Mouse (Mus musculus) limb, embryonic 11.5 days (tissue): ENCODE data around the gene Dnah3. TPM values are rescaled to one million over a fixed set of nuclear protein-coding genes. Genes with fewer than 3 reads are reported as not detected.

Experiments used
- ATAC-seq: fragments of 200-750 bp; cut with Nextera tagmentation; 2 replicates; pipeline ENCODE4 v1.8.0; 2017; ENCODE audit warnings: low read depth; ENCODE audit not compliant: insufficient number of reproducible peaks, low FRiP score, low TSS enrichment
- DNase-seq: peaks from one replicate; pipeline ENCODE4 v3.0.0-alpha.2; 2015; ENCODE audit warnings: low spot score
- H3K27ac ChIP-seq: fragments of 300-500 bp; sonication (generic); replicated peaks from 2 replicates; pipeline ENCODE4 v1.5.1; 2014; ENCODE audit warnings: low read depth, mild to moderate bottlenecking, low read length
- H3K27me3 ChIP-seq: fragments of 300-500 bp; sonication (generic); 2 replicates; pipeline ENCODE4 v1.6.1; 2014; ENCODE audit warnings: mild to moderate bottlenecking, low read length, mixed read lengths; ENCODE audit not compliant: control insufficient read depth, insufficient read depth
- H3K36me3 ChIP-seq: fragments of 300-500 bp; sonication (generic); 2 replicates; pipeline ENCODE4 v1.6.1; 2014; ENCODE audit warnings: mild to moderate bottlenecking, low read length, moderate library complexity, mixed read lengths; ENCODE audit not compliant: control insufficient read depth, insufficient read depth
- H3K4me1 ChIP-seq: fragments of 300-500 bp; sonication (generic); 2 replicates; pipeline ENCODE4 v1.6.1; 2014; ENCODE audit warnings: low read length, mixed read lengths; ENCODE audit not compliant: control insufficient read depth, insufficient read depth
- H3K4me2 ChIP-seq: fragments of 300-500 bp; sonication (generic); 2 replicates; pipeline ENCODE4 v1.6.1; 2014; ENCODE audit warnings: low read depth, mild to moderate bottlenecking, moderate library complexity; ENCODE audit not compliant: severe bottlenecking
- H3K4me3 ChIP-seq: fragments of 300-500 bp; sonication (generic); 2 replicates; pipeline ENCODE4 v1.5.1; 2014; ENCODE audit warnings: low read depth, low read length
- H3K9ac ChIP-seq: fragments of 300-500 bp; sonication (generic); 2 replicates; pipeline ENCODE4 v1.6.1; 2014; ENCODE audit warnings: mild to moderate bottlenecking, low read length
- H3K9me3 ChIP-seq: fragments of 300-500 bp; sonication (generic); 2 replicates; pipeline ENCODE4 v1.6.1; 2016; ENCODE audit warnings: low read length; ENCODE audit not compliant: control insufficient read depth
- WGBS: fragments of 180-500 bp; shearing (Covaris S2); extraction: QIAGEN DNeasy Blood & Tissue Kit; methylation state at CpG from one replicate; pipeline ENCODE4 v1.1.7; 2014; 5-methylcytosine and 5-hydroxymethylcytosine counted together
- polyA plus RNA-seq: library from polyadenylated mRNA; unstranded; fragments of >200 nt; fragmentation: Nextera tagmentation; extraction: Ambion mirVana; gene quantifications from 2 replicates; pipeline ENCODE4 v1.2.1, GENCODE M21; 2014

The Dnah3 gene
- polyA plus RNA-seq, 1 experiment from 2014 or later, result not detected

DNA sequence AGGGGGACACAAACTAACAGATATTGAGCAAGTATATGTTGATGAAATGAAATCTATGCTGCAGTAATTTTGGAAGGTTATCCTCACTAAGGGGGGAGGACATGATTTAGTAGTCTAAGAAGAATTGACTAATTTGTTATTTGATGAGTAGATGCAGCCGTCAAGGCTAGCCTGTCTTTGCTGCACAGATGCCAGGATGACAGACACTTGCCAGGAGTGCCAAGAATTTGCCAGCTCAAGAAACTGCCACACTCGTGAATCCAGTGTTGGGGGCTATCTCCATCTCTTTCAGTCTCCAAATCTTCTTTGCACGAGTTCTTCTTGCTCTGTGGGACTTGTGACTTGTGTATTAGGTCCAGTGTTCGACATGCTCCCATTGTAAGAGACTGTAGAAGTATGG lies 136.0 kb downstream of the Dnah3 start:
- WGBS, result 73% methylated on average over 4 of the region's 4 CpGs
- Histone ChIP-seq H3K36me3 (no peaks in the 10 kb centered on the region), H3K27ac (no peak overlapping the region), H3K9ac (no peak overlapping the region), H3K4me1 (no peaks in the 10 kb centered on the region), H3K4me2 (no peak overlapping the region), H3K4me3 (no peak overlapping the region), H3K9me3 (no peaks in the 10 kb centered on the region), H3K27me3 (no peaks in the 10 kb centered on the region)
- DNase-seq (no peak), ATAC-seq (no peak)

GRCm38 (mm10) chr7:119957421-119957820 lies 137.7 kb downstream of the Dnah3 start:
- Histone ChIP-seq H3K36me3 (no peaks in the 10 kb centered on the region), H3K9me3 (no peaks in the 10 kb centered on the region), H3K4me1 (no peaks in the 10 kb centered on the region), H3K27me3 (no peaks in the 10 kb centered on the region), H3K4me3 (no peak overlapping the region), H3K27ac (no peak overlapping the region), H3K9ac (no peak overlapping the region), H3K4me2 (no peak overlapping the region)
- DNase-seq (no peak), ATAC-seq (no peak)

- Histone ChIP-seq H3K27ac (no peak overlapping the region), H3K27me3 (no peaks in the 10 kb centered on the region), H3K4me1 (no peaks in the 10 kb centered on the region), H3K36me3 (no peaks in the 10 kb centered on the region), H3K9ac (no peak overlapping the region), H3K9me3 (no peaks in the 10 kb centered on the region), H3K4me2 (no peak overlapping the region), H3K4me3 (no peak overlapping the region)
- no peak for ATAC-seq
- DNase-seq, result no peak
- 94% methylated on average over 1 of the region's 1 CpGs for WGBS
Measured at GRCm38 (mm10) chr7:119954047-119954446, 141.0 kb downstream of the Dnah3 start.

DNA sequence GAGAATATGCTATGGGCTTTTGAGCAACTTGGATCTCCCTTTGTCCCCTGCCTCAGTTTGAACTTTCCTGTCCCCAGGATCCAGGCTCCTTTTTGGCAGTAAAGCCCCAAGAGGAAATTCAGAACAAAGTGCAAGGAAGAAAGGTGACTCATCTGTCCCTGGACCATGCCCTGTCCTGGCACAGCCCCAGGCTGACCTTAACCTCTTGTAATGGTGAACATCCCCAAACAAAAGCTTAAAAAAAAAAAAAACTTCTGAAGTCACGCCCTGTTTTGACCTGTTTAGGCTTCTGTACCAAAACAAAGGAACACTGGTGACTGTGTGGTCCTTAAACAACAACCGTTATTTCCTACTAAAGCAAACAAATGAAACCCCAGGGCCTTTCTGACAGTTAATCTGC lies 153.5 kb downstream of the Dnah3 start:
- H3K4me2 ChIP-seq, result no peak overlapping the region
- 58% methylated on average over 2 of the region's 2 CpGs for WGBS
- H3K27me3 ChIP-seq, result no peaks in the 10 kb centered on the region
- H3K4me3 ChIP-seq, result no peak overlapping the region
- no peaks in the 10 kb centered on the region for H3K4me1 ChIP-seq
- H3K36me3 ChIP-seq, result no peaks in the 10 kb centered on the region
- H3K9me3 ChIP-seq, result no peaks in the 10 kb centered on the region
- DNase-seq, result no peak
- H3K27ac ChIP-seq, result no peak overlapping the region
- no peak for ATAC-seq
- no peak overlapping the region for H3K9ac ChIP-seq

DNA sequence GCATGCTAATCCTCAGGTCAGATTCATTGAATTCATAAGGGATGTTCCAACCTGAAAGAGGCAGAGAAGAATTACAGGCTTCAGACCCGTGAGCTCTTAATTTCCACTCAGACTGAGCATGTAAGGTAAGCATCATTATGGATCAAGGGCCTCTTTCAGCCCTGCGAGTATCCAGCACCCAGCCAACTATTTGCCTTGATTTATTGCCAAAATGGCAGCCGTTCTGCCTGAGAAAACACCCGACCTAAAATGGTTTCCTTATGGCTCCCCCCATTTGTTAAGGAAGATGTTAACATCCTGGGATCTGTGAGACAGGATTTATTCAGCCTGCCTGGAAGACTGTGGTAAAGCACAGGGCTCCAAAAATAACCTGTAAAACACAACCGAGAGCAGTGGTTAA lies 158.0 kb downstream of the Dnah3 start:
- no peaks in the 10 kb centered on the region for H3K36me3 ChIP-seq
- H3K4me2 ChIP-seq, result no peak overlapping the region
- H3K4me1 ChIP-seq, result no peaks in the 10 kb centered on the region
- no peaks in the 10 kb centered on the region for H3K9me3 ChIP-seq
- H3K4me3 ChIP-seq, result no peak overlapping the region
- no peak for ATAC-seq
- 55% methylated on average over 5 of the region's 5 CpGs for WGBS
- H3K9ac ChIP-seq, result no peak overlapping the region
- no peak for DNase-seq
- no peak overlapping the region for H3K27ac ChIP-seq
- no peaks in the 10 kb centered on the region for H3K27me3 ChIP-seq

DNA sequence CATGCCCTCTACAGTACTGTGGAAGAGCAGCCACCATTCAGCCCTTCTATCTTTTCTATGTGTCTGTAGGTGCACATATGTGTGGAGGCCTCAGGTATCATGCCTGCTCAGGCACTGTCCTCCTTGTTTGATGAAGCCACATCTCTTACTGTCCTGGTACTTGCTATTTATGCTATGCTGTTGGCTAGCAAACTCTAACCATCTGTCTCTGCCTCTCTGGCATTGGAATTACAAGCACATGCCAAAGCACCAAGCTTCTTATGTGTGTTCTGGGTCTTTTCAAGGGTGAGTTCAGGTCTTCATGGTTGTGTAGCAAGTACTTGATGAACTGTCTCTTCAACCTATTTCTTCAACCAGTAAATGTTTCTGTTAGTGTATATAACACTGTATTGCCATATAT lies 158.8 kb downstream of the Dnah3 start:
- Histone ChIP-seq H3K27ac (no peak overlapping the region), H3K4me2 (no peak overlapping the region), H3K4me1 (no peaks in the 10 kb centered on the region), H3K36me3 (no peaks in the 10 kb centered on the region), H3K27me3 (no peaks in the 10 kb centered on the region), H3K9me3 (no peaks in the 10 kb centered on the region), H3K4me3 (no peak overlapping the region), H3K9ac (no peak overlapping the region)
- DNase-seq, result no peak
- no peak for ATAC-seq

DNA sequence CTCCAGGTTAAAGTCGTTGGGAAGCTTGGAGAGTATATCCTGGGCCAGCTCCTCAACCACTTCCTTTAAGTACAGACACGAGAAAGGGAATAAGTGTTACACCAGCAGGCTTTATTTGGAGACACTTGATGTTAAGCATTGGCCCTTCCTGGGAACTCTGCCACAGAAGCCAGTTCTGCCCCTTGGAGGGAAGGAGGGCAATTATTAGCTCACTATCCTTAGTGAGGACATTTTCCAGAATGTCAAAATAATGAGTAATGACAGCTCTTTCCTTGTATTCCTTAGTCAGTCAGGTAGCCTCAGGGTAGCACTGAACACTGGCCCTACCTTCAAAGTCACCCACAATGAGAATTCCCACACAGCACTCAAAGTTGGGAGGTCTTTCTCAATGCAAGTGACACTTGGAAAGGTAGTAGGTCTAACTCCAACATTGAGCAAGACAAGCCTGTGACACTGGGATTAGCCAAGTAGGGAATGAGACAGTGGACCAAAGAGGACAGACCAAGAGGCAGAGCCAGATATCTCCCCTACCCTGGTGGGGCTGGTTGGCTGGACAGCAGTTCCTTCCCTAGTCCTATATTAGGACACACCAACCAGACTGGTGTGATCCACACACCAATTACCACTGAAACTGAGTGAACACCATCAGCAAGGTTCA lies 166.2 kb downstream of the Dnah3 start:
- no peak overlapping the region for H3K9ac ChIP-seq
- no peak overlapping the region for H3K27ac ChIP-seq
- H3K4me2 ChIP-seq, result no peak overlapping the region
- no peak for DNase-seq
- no peaks in the 10 kb centered on the region for H3K4me1 ChIP-seq
- no peaks in the 10 kb centered on the region for H3K36me3 ChIP-seq
- WGBS, result 64% methylated on average over 2 of the region's 2 CpGs
- no peak for ATAC-seq
- no peak overlapping the region for H3K4me3 ChIP-seq
- H3K27me3 ChIP-seq, result no peaks in the 10 kb centered on the region
- H3K9me3 ChIP-seq, result no peaks in the 10 kb centered on the region

GRCm38 (mm10) chr7:119921054-119921453 lies 174.0 kb downstream of the Dnah3 start:
- Histone ChIP-seq H3K27me3 (no peaks in the 10 kb centered on the region), H3K4me3 (no peak overlapping the region), H3K36me3 (no peaks in the 10 kb centered on the region), H3K9ac (no peak overlapping the region), H3K9me3 (no peaks in the 10 kb centered on the region), H3K4me1 (no peaks in the 10 kb centered on the region), H3K4me2 (no peak overlapping the region), H3K27ac (no peak overlapping the region)
- 85% methylated on average over 4 of the region's 4 CpGs for WGBS
- no peak for ATAC-seq
- DNase-seq, result no peak

DNA sequence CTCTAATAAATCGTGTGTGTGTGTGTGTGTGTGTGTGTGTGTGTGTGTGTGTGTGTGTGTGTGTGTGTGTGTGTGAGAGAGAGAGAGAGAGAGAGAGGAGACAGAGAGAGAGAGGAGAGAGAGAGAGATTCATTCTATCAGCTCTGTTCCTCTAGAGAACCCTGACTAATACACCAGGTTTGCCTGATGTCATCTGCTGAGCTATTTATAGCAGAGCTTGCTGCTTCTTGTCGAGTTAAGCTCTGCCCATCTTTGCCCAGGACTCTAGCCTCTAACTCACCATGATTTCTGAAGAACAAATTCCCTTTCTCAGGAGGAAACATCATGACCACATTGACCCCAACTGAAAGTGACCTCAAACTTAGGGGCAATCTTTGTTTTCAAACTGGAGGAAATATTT lies 174.6 kb downstream of the Dnah3 start:
- Histone ChIP-seq H3K9ac (no peak overlapping the region), H3K27me3 (no peaks in the 10 kb centered on the region), H3K36me3 (no peaks in the 10 kb centered on the region), H3K4me3 (no peak overlapping the region), H3K27ac (no peak overlapping the region), H3K4me2 (no peak overlapping the region), H3K4me1 (no peaks in the 10 kb centered on the region), H3K9me3 (no peaks in the 10 kb centered on the region)
- ATAC-seq, result no peak
- 69% methylated on average over 2 of the region's 2 CpGs for WGBS
- DNase-seq, result no peak
